Mouse (Mus musculus): ENCODE measurements around the gene Apopt1. TPM values are rescaled to one million over a fixed set of nuclear protein-coding genes. Genes with fewer than 3 reads are reported as not detected.

The Apopt1 gene
- polyA plus RNA-seq, 1 experiment from 2014 or later, result 52.5 TPM

DNA sequence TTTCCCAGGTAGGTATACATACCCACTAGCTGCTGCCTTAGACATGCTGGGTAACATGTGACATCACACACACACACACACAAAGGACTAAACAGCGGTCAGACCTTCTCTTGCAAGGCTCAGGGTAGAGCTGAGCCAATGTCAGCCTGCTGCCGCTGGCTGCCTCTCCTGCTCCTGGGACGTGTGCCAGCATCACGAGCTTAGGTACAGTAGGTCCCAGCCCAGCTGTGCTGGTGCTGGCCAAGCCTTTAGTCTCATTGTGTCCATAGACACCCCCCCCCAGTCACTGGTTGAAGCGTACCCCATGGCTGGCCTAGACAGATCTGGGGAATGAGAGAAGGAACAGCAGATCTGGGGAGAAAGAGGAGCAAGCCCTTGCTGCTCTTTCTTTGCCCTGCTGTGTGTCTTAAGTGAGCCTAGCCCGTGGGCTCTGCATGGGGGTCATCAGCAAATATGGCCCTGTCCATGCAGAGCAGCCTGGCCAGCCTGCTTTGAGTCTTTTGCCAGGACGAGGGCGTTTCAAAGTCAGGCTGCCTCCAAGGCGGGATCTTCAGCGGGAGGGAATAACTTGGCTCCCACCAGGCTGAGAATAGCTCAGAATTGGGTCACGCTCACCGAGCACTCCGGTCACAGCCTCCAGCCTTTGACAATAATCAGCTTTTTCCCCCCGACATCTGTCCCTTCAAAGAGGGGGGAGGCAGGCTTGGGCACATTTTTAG lies 25.6 kb upstream of the Apopt1 start:
- Histone ChIP-seq H3K4me2 (replicated peaks; ENCODE audit: low read depth, low read length) (no peak overlapping the region), H3K9me3 (ENCODE audit: control insufficient read depth, low read length) (no peaks in the 10 kb centered on the region), H3K9ac (ENCODE audit: low read depth, low read length) (peak overlapping the region; percentile 40), H3K4me1 (replicated peaks; ENCODE audit: control insufficient read depth, insufficient read depth, low read length) (peaks cover 23% of the 10 kb centered on the region), H3K4me3 (ENCODE audit: low read depth, low read length) (no peak overlapping the region), H3K36me3 (ENCODE audit: control insufficient read depth, insufficient read depth, low read length) (no peaks in the 10 kb centered on the region), H3K27me3 (ENCODE audit: control insufficient read depth, insufficient read depth, low read length) (no peaks in the 10 kb centered on the region), H3K27ac (ENCODE audit: low read depth, low read length) (peak overlapping the region; percentile 75)
- ATAC-seq (ENCODE audit: low FRiP score) (no peak), DNase-seq (ENCODE audit: low spot score) (no peak)
- 28% methylated on average over 14 of the region's 14 CpGs for WGBS

DNA sequence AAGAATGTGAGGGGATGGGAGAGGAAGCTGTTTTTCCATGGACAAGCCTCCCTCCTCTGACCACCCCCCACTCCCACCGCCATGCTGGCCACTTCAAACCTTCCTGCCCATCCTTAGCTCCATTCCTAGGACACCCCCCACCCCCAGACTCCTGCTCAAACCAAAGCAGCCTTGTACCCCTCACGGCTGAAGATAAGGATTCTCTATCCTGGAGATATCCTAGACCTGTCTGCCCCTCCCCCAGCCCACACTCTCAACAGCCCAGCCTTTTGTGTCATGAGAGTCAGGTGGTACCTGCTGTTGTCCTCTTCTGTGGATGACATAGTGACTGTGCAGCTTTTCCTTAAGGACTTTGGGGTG lies 25.0 kb upstream of the Apopt1 start:
- no peaks in the 10 kb centered on the region for H3K36me3 ChIP-seq (ENCODE audit: control insufficient read depth, insufficient read depth, low read length)
- peak overlapping the region; percentile 75 for H3K27ac ChIP-seq (ENCODE audit: low read depth, low read length)
- peak overlapping the region; percentile 40 for H3K9ac ChIP-seq (ENCODE audit: low read depth, low read length)
- peaks cover 27% of the 10 kb centered on the region for H3K4me1 ChIP-seq (replicated peaks; ENCODE audit: control insufficient read depth, insufficient read depth, low read length)
- H3K27me3 ChIP-seq (ENCODE audit: control insufficient read depth, insufficient read depth, low read length), result no peaks in the 10 kb centered on the region
- no peak for DNase-seq (ENCODE audit: low spot score)
- no peaks in the 10 kb centered on the region for H3K9me3 ChIP-seq (ENCODE audit: control insufficient read depth, low read length)
- H3K4me3 ChIP-seq (ENCODE audit: low read depth, low read length), result no peak overlapping the region
- ATAC-seq (ENCODE audit: low FRiP score), result no peak
- 18% methylated on average over 2 of the region's 2 CpGs for WGBS
- H3K4me2 ChIP-seq (replicated peaks; ENCODE audit: low read depth, low read length), result no peak overlapping the region

DNA sequence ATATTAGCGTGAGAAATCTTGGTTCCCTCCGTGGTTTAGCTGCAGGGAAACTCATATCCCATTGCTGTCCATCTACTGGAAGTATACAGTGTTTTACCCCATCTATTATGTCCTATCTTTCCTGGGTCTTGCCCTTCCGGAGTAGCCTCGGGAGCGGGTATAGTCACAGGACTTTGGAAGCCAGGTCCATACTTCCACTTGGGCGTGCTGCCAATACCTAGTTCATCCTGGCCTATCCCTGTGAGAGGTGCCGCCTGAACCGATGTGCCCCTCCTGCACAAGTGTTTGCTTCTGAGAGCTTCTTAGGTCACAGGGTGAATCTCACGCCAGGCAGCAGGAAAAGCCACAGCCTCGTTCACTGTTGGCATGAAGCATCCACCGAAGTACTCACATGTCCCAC lies 23.6 kb upstream of the Apopt1 start:
- no peaks in the 10 kb centered on the region for H3K36me3 ChIP-seq (ENCODE audit: control insufficient read depth, insufficient read depth, low read length)
- DNase-seq (ENCODE audit: low spot score), result no peak
- ATAC-seq (ENCODE audit: low FRiP score), result no peak
- 92% methylated on average over 11 of the region's 11 CpGs for WGBS
- no peaks in the 10 kb centered on the region for H3K27me3 ChIP-seq (ENCODE audit: control insufficient read depth, insufficient read depth, low read length)
- H3K9ac ChIP-seq (ENCODE audit: low read depth, low read length), result no peak overlapping the region
- H3K27ac ChIP-seq (ENCODE audit: low read depth, low read length), result no peak overlapping the region
- no peaks in the 10 kb centered on the region for H3K9me3 ChIP-seq (ENCODE audit: control insufficient read depth, low read length)
- no peak overlapping the region for H3K4me2 ChIP-seq (replicated peaks; ENCODE audit: low read depth, low read length)
- no peak overlapping the region for H3K4me3 ChIP-seq (ENCODE audit: low read depth, low read length)
- peaks cover 37% of the 10 kb centered on the region for H3K4me1 ChIP-seq (replicated peaks; ENCODE audit: control insufficient read depth, insufficient read depth, low read length)

DNA sequence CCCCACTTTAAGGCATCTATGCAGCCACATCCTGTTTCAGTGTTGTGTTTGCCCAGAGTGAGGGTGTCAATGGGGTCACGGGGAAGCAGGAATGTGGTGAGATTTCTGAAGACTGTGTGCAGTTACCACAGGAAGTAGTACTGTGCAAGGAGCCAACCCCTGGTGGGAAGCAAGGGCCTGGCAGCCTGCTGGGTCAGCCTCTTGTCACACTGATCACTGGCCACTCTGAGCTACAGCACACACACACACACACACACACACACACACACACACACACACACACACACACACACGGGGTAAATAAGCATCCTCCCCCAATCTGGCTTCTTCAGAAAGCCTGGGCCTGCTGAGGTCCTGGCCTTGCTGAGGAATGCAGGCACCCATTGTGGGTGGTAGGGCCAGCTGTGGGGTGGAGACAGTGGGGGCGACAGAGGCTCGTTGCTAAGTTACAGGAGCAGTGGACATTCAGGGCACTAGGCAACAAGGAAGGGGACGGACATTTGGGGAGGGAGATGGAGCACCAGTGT lies 21.7 kb upstream of the Apopt1 start:
- Histone ChIP-seq H3K9ac (ENCODE audit: low read depth, low read length) (peak overlapping the region; percentile 31; the same call in 1 of the 2 replicates), H3K36me3 (ENCODE audit: control insufficient read depth, insufficient read depth, low read length) (no peaks in the 10 kb centered on the region), H3K4me2 (replicated peaks; ENCODE audit: low read depth, low read length) (no peak overlapping the region), H3K4me1 (replicated peaks; ENCODE audit: control insufficient read depth, insufficient read depth, low read length) (peaks cover 54% of the 10 kb centered on the region), H3K27me3 (ENCODE audit: control insufficient read depth, insufficient read depth, low read length) (no peaks in the 10 kb centered on the region), H3K4me3 (ENCODE audit: low read depth, low read length) (no peak overlapping the region), H3K27ac (ENCODE audit: low read depth, low read length) (peak overlapping the region; percentile 90), H3K9me3 (ENCODE audit: control insufficient read depth, low read length) (no peaks in the 10 kb centered on the region)
- ATAC-seq (ENCODE audit: low FRiP score) (peak; percentile 41; the same call in 1 of the 2 replicates), DNase-seq (ENCODE audit: low spot score) (peak; percentile 81)
- WGBS, result 5% methylated on average over 5 of the region's 5 CpGs

DNA sequence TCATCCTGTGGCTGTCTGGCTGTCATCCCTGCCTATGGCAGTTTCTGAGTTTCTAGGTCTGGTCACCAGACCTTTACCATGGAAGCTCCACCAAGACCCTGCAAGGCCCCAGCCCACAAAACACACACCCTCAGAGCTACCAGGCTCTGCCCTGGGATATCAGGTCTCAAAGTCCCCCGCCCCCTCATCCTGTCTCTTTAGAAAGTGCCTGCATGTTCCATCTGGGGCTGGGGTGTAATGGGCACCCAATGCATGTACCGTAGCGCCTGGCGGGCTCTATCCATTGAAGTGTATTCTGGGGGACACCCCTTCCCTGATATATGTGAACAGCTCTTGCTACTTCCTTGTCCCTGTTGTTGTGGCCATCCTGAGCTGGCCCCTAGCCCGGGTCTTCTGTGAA lies 20.2 kb upstream of the Apopt1 start:
- H3K36me3 ChIP-seq (ENCODE audit: control insufficient read depth, insufficient read depth, low read length), result no peaks in the 10 kb centered on the region
- no peaks in the 10 kb centered on the region for H3K9me3 ChIP-seq (ENCODE audit: control insufficient read depth, low read length)
- no peaks in the 10 kb centered on the region for H3K27me3 ChIP-seq (ENCODE audit: control insufficient read depth, insufficient read depth, low read length)
- H3K4me3 ChIP-seq (ENCODE audit: low read depth, low read length), result no peak overlapping the region
- peak overlapping the region; percentile 90 for H3K27ac ChIP-seq (ENCODE audit: low read depth, low read length)
- H3K4me2 ChIP-seq (replicated peaks; ENCODE audit: low read depth, low read length), result no peak overlapping the region
- 61% methylated on average over 5 of the region's 5 CpGs for WGBS
- DNase-seq (ENCODE audit: low spot score), result no peak
- peaks cover 49% of the 10 kb centered on the region for H3K4me1 ChIP-seq (replicated peaks; ENCODE audit: control insufficient read depth, insufficient read depth, low read length)
- H3K9ac ChIP-seq (ENCODE audit: low read depth, low read length), result peak overlapping the region; percentile 40
- ATAC-seq (ENCODE audit: low FRiP score), result no peak

DNA sequence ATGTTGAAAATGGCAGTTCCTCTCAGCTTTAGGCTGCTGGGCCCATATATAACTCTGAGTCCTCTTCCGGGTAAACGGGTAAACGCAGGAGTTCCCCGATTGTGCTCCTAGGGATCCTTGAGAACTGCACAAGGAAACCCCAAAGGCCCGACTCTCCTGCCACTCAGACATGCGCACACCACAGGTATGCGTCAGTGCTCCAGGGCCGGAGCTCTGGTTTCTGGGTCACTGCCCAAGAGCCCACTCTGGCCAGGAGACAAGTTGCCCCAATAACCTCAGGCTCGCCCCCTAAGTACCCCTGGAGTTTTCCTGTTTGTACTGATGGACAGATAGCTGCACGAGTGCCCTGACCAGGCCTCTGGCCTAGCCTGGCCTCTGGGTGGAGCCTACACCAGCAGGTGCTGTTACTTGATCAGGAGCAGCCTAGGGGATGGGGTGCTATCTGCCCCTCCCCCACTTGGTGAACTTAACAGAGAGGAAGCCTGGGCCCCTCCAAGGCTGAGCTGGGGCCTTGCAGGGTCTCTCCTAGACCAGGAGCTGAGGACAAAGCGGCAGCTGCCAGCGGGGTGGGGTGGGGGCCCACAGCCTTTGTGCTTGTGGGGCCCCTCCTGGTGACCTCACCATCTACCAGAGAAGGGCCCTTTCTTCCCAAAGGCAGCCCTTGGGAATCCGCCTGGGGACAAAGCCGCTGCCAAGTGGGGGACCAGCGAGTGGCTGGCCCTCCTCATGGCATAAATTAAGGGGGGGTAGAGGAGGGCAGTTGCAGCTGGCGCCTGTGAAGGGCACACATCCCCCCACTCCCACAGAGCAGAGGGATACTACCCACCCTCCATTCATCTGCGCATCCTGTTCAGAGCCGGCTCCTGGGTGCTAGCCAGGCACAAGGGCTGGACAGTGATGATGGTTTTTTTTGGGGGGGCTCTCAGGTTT lies 19.5 kb upstream of the Apopt1 start:
- H3K9ac ChIP-seq (ENCODE audit: low read depth, low read length), result peak overlapping the region; percentile 37
- WGBS, result 8% methylated on average over 18 of the region's 18 CpGs
- H3K36me3 ChIP-seq (ENCODE audit: control insufficient read depth, insufficient read depth, low read length), result no peaks in the 10 kb centered on the region
- H3K4me2 ChIP-seq (replicated peaks; ENCODE audit: low read depth, low read length), result peak overlapping the region; percentile 9
- 0 out of 2 replicates have a peak overlapping the region, but pooled peaks have one; percentile 10 for H3K4me3 ChIP-seq (ENCODE audit: low read depth, low read length)
- ATAC-seq (ENCODE audit: low FRiP score) (peak; percentile 87), DNase-seq (ENCODE audit: low spot score) (peak; percentile 84)
- H3K27me3 ChIP-seq (ENCODE audit: control insufficient read depth, insufficient read depth, low read length), result no peaks in the 10 kb centered on the region
- peak overlapping the region; percentile 90 for H3K27ac ChIP-seq (ENCODE audit: low read depth, low read length)
- peaks cover 47% of the 10 kb centered on the region for H3K4me1 ChIP-seq (replicated peaks; ENCODE audit: control insufficient read depth, insufficient read depth, low read length)
- no peaks in the 10 kb centered on the region for H3K9me3 ChIP-seq (ENCODE audit: control insufficient read depth, low read length)

DNA sequence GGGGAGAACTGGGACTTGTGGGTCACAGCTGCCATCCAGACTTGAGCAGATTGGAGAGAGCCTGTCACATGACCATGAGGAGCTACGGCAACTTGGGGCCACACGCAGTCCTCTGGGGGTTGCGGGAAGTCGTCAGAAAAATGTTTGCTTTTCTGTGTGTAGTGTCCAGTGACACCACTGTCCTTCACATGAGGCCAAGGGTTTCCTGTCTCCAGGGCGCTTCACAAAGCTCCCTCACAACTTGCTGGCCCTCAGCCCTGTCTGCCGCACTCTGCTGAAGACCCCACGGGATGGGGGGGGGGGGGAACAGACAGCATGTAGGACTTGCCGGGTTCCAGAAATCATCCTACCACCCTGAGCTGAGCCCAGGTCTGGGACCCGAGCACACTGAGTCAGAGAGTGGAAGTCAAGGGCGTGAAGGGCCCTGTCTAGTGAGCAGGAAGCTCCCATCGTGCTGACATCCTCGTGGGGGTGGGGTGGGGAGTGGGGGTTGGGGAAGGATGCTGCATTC lies 18.7 kb upstream of the Apopt1 start:
- no peaks in the 10 kb centered on the region for H3K9me3 ChIP-seq (ENCODE audit: control insufficient read depth, low read length)
- H3K36me3 ChIP-seq (ENCODE audit: control insufficient read depth, insufficient read depth, low read length), result no peaks in the 10 kb centered on the region
- no peaks in the 10 kb centered on the region for H3K27me3 ChIP-seq (ENCODE audit: control insufficient read depth, insufficient read depth, low read length)
- WGBS, result 4% methylated on average over 12 of the region's 12 CpGs
- H3K27ac ChIP-seq (ENCODE audit: low read depth, low read length), result peak overlapping the region; percentile 90
- peak overlapping the region; percentile 9 for H3K4me2 ChIP-seq (replicated peaks; ENCODE audit: low read depth, low read length)
- H3K4me3 ChIP-seq (ENCODE audit: low read depth, low read length), result 0 out of 2 replicates have a peak overlapping the region, but pooled peaks have one; percentile 10
- DNase-seq (ENCODE audit: low spot score) (no peak), ATAC-seq (ENCODE audit: low FRiP score) (peak; percentile 28)
- peaks cover 47% of the 10 kb centered on the region for H3K4me1 ChIP-seq (replicated peaks; ENCODE audit: control insufficient read depth, insufficient read depth, low read length)
- H3K9ac ChIP-seq (ENCODE audit: low read depth, low read length), result peak overlapping the region; percentile 37

DNA sequence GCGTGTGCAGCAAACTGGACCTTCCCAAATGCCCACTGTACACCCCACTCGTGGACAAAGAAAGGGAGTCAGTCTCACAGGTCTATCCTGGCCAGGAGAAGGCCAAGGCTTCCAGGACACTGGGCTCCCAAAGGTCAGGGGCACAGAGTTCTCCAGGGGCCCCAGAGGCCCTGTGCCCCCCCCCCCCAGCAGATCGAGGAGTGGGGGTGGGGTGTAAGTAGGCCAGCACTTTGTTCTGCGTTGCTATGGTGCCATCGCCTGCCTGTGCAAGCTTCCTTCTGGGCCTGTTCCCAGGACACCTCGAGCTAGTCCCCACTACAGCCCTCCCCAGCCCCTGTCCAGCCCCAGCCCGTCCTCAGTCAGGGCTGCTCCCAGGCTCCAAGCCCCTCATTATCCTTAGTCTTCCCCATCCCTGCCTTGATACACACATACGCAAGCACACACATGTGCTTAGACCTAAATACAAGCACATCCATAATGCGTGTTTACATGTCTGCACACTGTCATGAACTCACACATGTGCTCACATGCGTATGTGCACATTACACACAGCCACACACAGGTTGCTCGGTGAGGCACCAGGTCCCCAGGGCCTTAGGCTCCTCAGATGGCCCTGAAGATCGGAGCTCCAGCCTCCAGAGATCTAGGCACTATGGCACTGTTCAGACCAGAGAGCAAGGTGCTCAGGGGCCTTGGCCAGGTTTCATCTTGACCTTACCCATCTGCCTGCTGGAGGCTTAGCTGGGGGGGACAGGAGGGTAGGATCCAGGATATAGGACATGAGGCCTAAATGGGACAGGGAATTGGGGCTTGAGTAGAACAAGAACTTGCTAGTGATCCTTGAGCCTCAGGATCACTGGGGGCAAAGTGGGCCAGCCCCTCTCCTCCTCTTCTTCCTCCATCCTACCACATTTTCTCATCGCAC lies 17.9 kb upstream of the Apopt1 start:
- no peaks in the 10 kb centered on the region for H3K36me3 ChIP-seq (ENCODE audit: control insufficient read depth, insufficient read depth, low read length)
- H3K27me3 ChIP-seq (ENCODE audit: control insufficient read depth, insufficient read depth, low read length), result no peaks in the 10 kb centered on the region
- H3K4me2 ChIP-seq (replicated peaks; ENCODE audit: low read depth, low read length), result peak overlapping the region; percentile 9
- ATAC-seq (ENCODE audit: low FRiP score) (peak; percentile 52), DNase-seq (ENCODE audit: low spot score) (peak; percentile 67)
- H3K4me3 ChIP-seq (ENCODE audit: low read depth, low read length), result no peak overlapping the region
- WGBS, result 34% methylated on average over 13 of the region's 13 CpGs
- H3K9ac ChIP-seq (ENCODE audit: low read depth, low read length), result peak overlapping the region; percentile 44
- peaks cover 47% of the 10 kb centered on the region for H3K4me1 ChIP-seq (replicated peaks; ENCODE audit: control insufficient read depth, insufficient read depth, low read length)
- H3K9me3 ChIP-seq (ENCODE audit: control insufficient read depth, low read length), result no peaks in the 10 kb centered on the region
- peak overlapping the region; percentile 90 for H3K27ac ChIP-seq (ENCODE audit: low read depth, low read length)
